Mouse (Mus musculus) forebrain, embryonic 14.5 days (tissue): ENCODE measurements at regions not wholly inside any gene's neighbourhood (a gene's known extent, or its start where the extent isn't known, plus 50 kb on each side); places are given as distances from the start of the nearest gene placed in this dataset.

ENCODE experiments used
- ATAC-seq: fragments of 200-750 bp; cut with Nextera tagmentation; 2 replicates; pipeline ENCODE4 v1.8.0; 2017; ENCODE audit warnings: mild to moderate bottlenecking, moderate library complexity
- DNase-seq: peaks from one replicate; pipeline ENCODE4 v3.0.0-alpha.2; 2015; ENCODE audit warnings: low spot score
- H3K27ac ChIP-seq: fragments of 300-500 bp; sonication (generic); 2 replicates; pipeline ENCODE4 v1.5.1; 2014; ENCODE audit warnings: low read depth, mild to moderate bottlenecking, control low read depth, low read length, moderate library complexity
- H3K27me3 ChIP-seq: fragments of 300-500 bp; sonication (generic); replicated peaks from 2 replicates; pipeline ENCODE4 v1.6.1; 2014; ENCODE audit warnings: low read length, control low read depth, mixed read lengths; ENCODE audit not compliant: control insufficient read depth, insufficient read depth
- H3K36me3 ChIP-seq: fragments of 300-500 bp; sonication (generic); 2 replicates; pipeline ENCODE4 v1.6.1; 2014; ENCODE audit warnings: low read length, control low read depth; ENCODE audit not compliant: control insufficient read depth, insufficient read depth
- H3K4me1 ChIP-seq: fragments of 300-500 bp; sonication (generic); 2 replicates; pipeline ENCODE4 v1.6.1; 2014; ENCODE audit warnings: antibody characterized with exemption, low read length, control low read depth; ENCODE audit not compliant: control insufficient read depth, insufficient read depth
- H3K4me2 ChIP-seq: fragments of 300-500 bp; sonication (generic); 2 replicates; pipeline ENCODE4 v1.6.1; 2014; ENCODE audit warnings: mild to moderate bottlenecking, control low read depth, low read length
- H3K4me3 ChIP-seq: fragments of 300-500 bp; sonication (generic); 2 replicates; pipeline ENCODE4 v1.5.1; 2014; ENCODE audit warnings: low read depth, low read length, control low read depth
- H3K9ac ChIP-seq: fragments of 300-500 bp; sonication (generic); 2 replicates; pipeline ENCODE4 v1.6.1; 2014; ENCODE audit warnings: mild to moderate bottlenecking, low read length, control low read depth, moderate library complexity
- H3K9me3 ChIP-seq: fragments of 300-500 bp; sonication (generic); replicated peaks from 2 replicates; pipeline ENCODE4 v1.6.1; 2016; ENCODE audit warnings: low read length, control low read depth, mixed read lengths; ENCODE audit not compliant: control insufficient read depth
- WGBS: fragments of 180-500 bp; shearing (Covaris S2); extraction: QIAGEN DNeasy Blood & Tissue Kit; methylation state at CpG from one replicate; pipeline ENCODE4 v1.1.7; 2014; 5-methylcytosine and 5-hydroxymethylcytosine counted together

DNA sequence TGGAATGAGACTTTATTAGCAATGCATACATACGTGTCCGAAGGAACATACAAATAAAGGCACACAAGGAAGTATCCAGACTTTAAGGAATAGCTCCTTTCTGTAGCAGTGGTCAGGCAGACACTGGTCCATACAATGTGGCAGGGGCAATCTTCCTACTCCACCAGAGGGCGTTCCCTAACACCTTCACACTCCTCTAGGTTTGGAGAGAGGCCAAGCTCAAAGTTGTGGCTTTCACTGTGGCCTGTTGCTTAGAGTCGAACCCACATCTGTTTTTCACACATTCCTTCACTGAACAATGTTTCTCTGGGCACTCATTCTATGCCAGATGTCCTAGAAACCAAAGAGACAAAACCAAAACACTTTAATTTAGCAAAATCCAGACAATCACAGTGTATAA, 178.4 kb upstream of the Ttc29 start:
- no peak for ATAC-seq
- DNase-seq: no peak

DNA sequence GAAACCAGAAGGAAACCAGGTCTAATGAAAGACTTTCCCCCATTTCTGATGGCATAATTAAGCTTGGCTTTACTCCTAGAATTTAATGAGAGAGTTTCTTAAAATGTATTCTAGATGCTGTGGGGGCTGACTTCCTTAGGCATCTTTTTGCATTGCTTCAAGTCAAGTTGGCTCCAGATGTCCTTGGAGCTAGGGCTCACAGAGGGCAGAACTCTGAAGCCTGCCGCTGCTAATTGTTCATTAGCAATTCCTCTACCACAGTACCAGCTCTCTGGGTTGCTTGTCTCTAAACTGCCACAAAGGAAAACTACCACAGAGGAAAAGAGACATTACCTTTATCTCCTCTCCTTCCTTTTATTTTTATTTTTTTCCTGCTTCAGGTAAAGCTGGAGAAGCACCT, 175.9 kb upstream of the Ttc29 start:
- H3K9me3 ChIP-seq: no peaks in the 10 kb centered on the region
- H3K27me3 ChIP-seq: no peaks in the 10 kb centered on the region
- ATAC-seq (no peak), DNase-seq (no peak)
- no peaks in the 10 kb centered on the region for H3K36me3 ChIP-seq
- no peaks in the 10 kb centered on the region for H3K4me1 ChIP-seq
- no peak overlapping the region for H3K4me2 ChIP-seq
- H3K9ac ChIP-seq: no peak overlapping the region
- H3K27ac ChIP-seq: no peak overlapping the region
- H3K4me3 ChIP-seq: no peak overlapping the region
- 26% methylated on average over 1 of the region's 1 CpGs for WGBS

More for the DNA sequence above, 178.4 kb upstream of the Ttc29 start:
- Histone ChIP-seq H3K27ac (no peak overlapping the region), H3K9ac (no peak overlapping the region), H3K9me3 (no peaks in the 10 kb centered on the region), H3K27me3 (no peaks in the 10 kb centered on the region), H3K36me3 (no peaks in the 10 kb centered on the region), H3K4me2 (no peak overlapping the region), H3K4me1 (no peaks in the 10 kb centered on the region), H3K4me3 (no peak overlapping the region)
- 82% methylated on average over 4 of the region's 4 CpGs for WGBS

GRCm38 (mm10) chr8:78046691-78047090, 166.4 kb upstream of the Ttc29 start:
- H3K27me3 ChIP-seq: no peaks in the 10 kb centered on the region
- H3K4me3 ChIP-seq: no peak overlapping the region
- H3K27ac ChIP-seq: no peak overlapping the region
- H3K4me2 ChIP-seq: no peak overlapping the region
- no peaks in the 10 kb centered on the region for H3K4me1 ChIP-seq
- DNase-seq (no peak), ATAC-seq (no peak)
- no peaks in the 10 kb centered on the region for H3K36me3 ChIP-seq
- WGBS: 90% methylated on average over 3 of the region's 3 CpGs
- H3K9ac ChIP-seq: no peak overlapping the region
- H3K9me3 ChIP-seq: no peaks in the 10 kb centered on the region

DNA sequence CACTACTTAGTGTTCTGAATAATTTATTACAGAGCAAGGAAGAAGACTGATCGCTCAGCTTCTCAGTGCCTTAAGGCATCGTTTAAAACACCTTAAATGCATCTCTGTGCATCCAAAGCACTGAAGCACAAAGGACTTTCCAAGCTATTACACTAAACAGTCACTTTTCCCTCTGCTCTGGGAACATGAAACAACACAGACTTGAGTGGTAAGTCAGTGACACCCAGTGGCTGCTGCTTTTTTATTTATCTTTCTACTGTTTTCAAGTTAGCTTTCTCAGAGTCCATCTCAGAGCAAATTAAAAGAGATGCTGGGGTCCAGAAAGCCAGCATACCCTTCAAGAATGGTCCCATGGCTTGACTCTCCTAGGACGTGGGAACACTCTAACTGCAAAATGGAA, 162.3 kb upstream of the Ttc29 start:
- WGBS: 82% methylated on average over 3 of the region's 3 CpGs

GRCm38 (mm10) chr8:78054435-78054834, 158.7 kb upstream of the Ttc29 start:
- 20% methylated on average over 5 of the region's 5 CpGs for WGBS
- Histone ChIP-seq H3K36me3 (no peaks in the 10 kb centered on the region), H3K27ac (no peak overlapping the region), H3K4me2 (no peak overlapping the region), H3K27me3 (no peaks in the 10 kb centered on the region), H3K9me3 (no peaks in the 10 kb centered on the region), H3K4me1 (no peaks in the 10 kb centered on the region), H3K4me3 (no peak overlapping the region), H3K9ac (no peak overlapping the region)
- DNase-seq (no peak), ATAC-seq (no peak)

More for the DNA sequence above, 162.3 kb upstream of the Ttc29 start:
- no peak for DNase-seq
- Histone ChIP-seq H3K27ac (no peak overlapping the region), H3K4me3 (no peak overlapping the region), H3K4me2 (no peak overlapping the region), H3K4me1 (no peaks in the 10 kb centered on the region), H3K27me3 (no peaks in the 10 kb centered on the region), H3K9ac (no peak overlapping the region), H3K36me3 (no peaks in the 10 kb centered on the region), H3K9me3 (no peaks in the 10 kb centered on the region)
- ATAC-seq: no peak

DNA sequence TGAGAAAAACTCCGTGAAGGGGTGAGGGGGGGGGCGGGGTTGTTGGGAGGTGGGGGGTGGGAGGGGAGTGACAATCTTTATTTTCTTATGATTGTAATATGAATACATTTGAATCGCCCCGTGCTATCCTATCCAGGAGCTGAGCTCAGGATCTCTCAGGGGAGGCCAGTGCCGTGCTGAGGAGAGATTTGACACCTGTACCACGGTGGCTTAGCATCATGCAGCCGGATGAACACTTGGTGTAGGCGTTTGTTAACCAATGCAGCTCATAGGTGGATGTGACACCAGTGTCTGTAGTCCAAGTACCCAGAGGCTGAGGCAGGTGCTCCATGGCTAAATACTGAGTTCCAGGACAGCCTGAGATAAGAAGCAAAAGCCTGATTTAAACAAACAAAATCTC, 158.2 kb upstream of the Ttc29 start:
- no peak for DNase-seq
- no peak overlapping the region for H3K27ac ChIP-seq
- no peak for ATAC-seq
- 16% methylated on average over 8 of the region's 8 CpGs for WGBS
- no peak overlapping the region for H3K9ac ChIP-seq
- no peaks in the 10 kb centered on the region for H3K36me3 ChIP-seq
- no peaks in the 10 kb centered on the region for H3K9me3 ChIP-seq
- H3K4me3 ChIP-seq: no peak overlapping the region
- no peaks in the 10 kb centered on the region for H3K27me3 ChIP-seq
- no peak overlapping the region for H3K4me2 ChIP-seq
- no peaks in the 10 kb centered on the region for H3K4me1 ChIP-seq

- Histone ChIP-seq H3K27me3 (no peaks in the 10 kb centered on the region), H3K9ac (no peak overlapping the region), H3K4me1 (no peaks in the 10 kb centered on the region), H3K36me3 (no peaks in the 10 kb centered on the region), H3K4me3 (no peak overlapping the region), H3K4me2 (no peak overlapping the region), H3K9me3 (no peaks in the 10 kb centered on the region), H3K27ac (no peak overlapping the region)
- WGBS: 53% methylated on average over 3 of the region's 3 CpGs
- no peak for DNase-seq
- ATAC-seq: no peak
Measured at GRCm38 (mm10) chr8:78055531-78055930, 157.6 kb upstream of the Ttc29 start.

DNA sequence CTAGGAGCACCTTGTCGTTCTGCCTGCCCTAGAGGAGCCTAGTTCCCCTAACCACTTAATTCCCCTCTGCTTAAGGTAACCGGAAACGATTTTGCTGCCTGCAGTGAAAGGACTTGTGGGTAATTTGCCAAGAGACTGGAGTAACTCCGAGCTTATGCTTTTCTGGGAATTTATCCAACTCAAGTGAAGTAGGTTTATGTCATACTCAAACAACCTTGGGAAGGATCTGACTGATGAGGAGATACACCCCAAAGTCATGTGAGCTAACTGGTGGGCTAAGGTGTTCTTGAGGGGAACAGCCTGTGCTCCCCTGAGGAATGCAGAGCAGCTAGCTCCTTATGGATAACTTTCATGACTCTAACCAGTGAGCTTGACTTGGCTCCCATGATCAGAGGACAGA, 155.7 kb upstream of the Ttc29 start:
- DNase-seq (peak; percentile 20), ATAC-seq (no peak)
- no peak overlapping the region for H3K27ac ChIP-seq
- 66% methylated on average over 4 of the region's 4 CpGs for WGBS
- no peaks in the 10 kb centered on the region for H3K4me1 ChIP-seq
- no peak overlapping the region for H3K4me3 ChIP-seq
- no peaks in the 10 kb centered on the region for H3K27me3 ChIP-seq
- no peak overlapping the region for H3K9ac ChIP-seq
- no peak overlapping the region for H3K4me2 ChIP-seq
- H3K9me3 ChIP-seq: no peaks in the 10 kb centered on the region
- H3K36me3 ChIP-seq: no peaks in the 10 kb centered on the region

- DNase-seq: peak; percentile 86
Measured at GRCm38 (mm10) chr8:78061827-78062719, 151.0 kb upstream of the Ttc29 start.

More at GRCm38 (mm10) chr8:78061827-78062719, 151.0 kb upstream of the Ttc29 start:
- no peak overlapping the region for H3K4me3 ChIP-seq
- no peak overlapping the region for H3K9ac ChIP-seq
- H3K9me3 ChIP-seq: no peaks in the 10 kb centered on the region
- no peaks in the 10 kb centered on the region; the same call in 1 of the 2 replicates for H3K27me3 ChIP-seq
- peak; percentile 30 for ATAC-seq
- no peaks in the 10 kb centered on the region for H3K4me1 ChIP-seq
- H3K36me3 ChIP-seq: no peaks in the 10 kb centered on the region
- WGBS: 57% methylated on average over 9 of the region's 9 CpGs
- no peak overlapping the region for H3K27ac ChIP-seq
- H3K4me2 ChIP-seq: no peak overlapping the region
